Mouse (Mus musculus): ENCODE data around the gene Ifitm5. TPM values are rescaled to one million over a fixed set of nuclear protein-coding genes. Genes with fewer than 3 reads are reported as not detected.
A peak's percentile ranks its signal among the peaks of the same experiment; 100 is the strongest.

Gene Ifitm5
- polyA plus RNA-seq, 1 experiment from 2014 or later = 1.4 TPM

DNA sequence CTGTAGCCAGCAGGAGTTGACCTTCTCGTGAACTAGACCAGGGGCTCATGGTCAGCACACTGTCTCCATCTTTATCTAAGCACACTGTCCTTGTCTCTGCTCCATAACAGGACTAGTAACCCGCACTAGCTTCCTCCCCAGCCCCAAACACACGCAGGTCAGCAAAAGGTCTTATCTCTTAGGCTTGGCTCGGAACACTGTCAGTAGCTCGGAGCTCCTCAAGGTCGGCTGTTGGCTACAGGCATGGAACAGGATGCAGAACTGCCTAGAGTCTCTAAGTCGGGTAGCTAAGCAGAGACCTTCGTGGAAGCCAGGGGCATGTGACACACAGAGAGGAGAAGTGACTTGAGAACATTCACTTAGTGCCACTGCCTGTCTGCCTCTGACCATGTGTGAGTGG is 1.9 kb downstream of the Ifitm5 start:
- H3K36me3 ChIP-seq (ENCODE audit: control insufficient read depth, insufficient read depth, low read length) = peaks cover 2% of the 10 kb centered on the region; the same call in 1 of the 2 replicates
- no peak overlapping the region for H3K27ac ChIP-seq (ENCODE audit: low read depth, low read length)
- H3K4me2 ChIP-seq (ENCODE audit: low read depth) = no peak overlapping the region
- no peaks in the 10 kb centered on the region for H3K9me3 ChIP-seq (ENCODE audit: control insufficient read depth, low read length)
- H3K4me3 ChIP-seq (ENCODE audit: low read depth, low read length) = no peak overlapping the region
- H3K9ac ChIP-seq (ENCODE audit: low read length) = no peak overlapping the region
- no peak for ATAC-seq (ENCODE audit: insufficient read depth, low FRiP score, low TSS enrichment)
- DNase-seq (ENCODE audit: low spot score) = no peak
- H3K4me1 ChIP-seq (ENCODE audit: control insufficient read depth, insufficient read depth, low read length) = 0 out of 2 replicates have a peak, but pooled peaks cover 7% of the 10 kb centered on the region
- no peaks in the 10 kb centered on the region for H3K27me3 ChIP-seq (ENCODE audit: control insufficient read depth, insufficient read depth, low read length)
- 91% methylated on average over 8 of the region's 8 CpGs for WGBS

DNA sequence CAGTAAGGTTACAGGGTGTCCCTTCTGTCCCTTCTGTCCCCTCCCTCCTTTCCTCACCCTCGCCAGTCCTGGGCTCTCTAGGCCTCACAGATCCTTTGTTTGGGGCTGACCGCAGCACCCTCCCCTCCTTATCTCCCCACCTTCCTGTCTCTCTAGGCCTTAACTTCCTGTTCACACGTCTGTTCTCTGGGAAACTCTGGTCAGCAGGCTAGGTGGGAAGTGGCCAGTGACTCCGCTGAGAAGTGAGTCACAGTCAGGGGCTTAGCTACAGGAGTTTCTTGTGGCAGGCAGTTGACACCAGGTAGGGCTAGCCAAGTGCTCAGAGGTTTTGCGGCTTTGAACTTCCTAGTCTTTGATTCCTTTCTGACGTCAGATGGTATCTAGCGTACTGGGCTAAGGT is 3.1 kb downstream of the Ifitm5 start:
- Histone ChIP-seq H3K36me3 (ENCODE audit: control insufficient read depth, insufficient read depth, low read length) (peaks cover 2% of the 10 kb centered on the region; the same call in 1 of the 2 replicates), H3K27ac (ENCODE audit: low read depth, low read length) (no peak overlapping the region), H3K4me1 (ENCODE audit: control insufficient read depth, insufficient read depth, low read length) (peaks cover 9% of the 10 kb centered on the region), H3K4me2 (ENCODE audit: low read depth) (no peak overlapping the region), H3K4me3 (ENCODE audit: low read depth, low read length) (no peak overlapping the region), H3K9me3 (ENCODE audit: control insufficient read depth, low read length) (no peaks in the 10 kb centered on the region), H3K27me3 (ENCODE audit: control insufficient read depth, insufficient read depth, low read length) (no peaks in the 10 kb centered on the region), H3K9ac (ENCODE audit: low read length) (no peak overlapping the region)
- no peak for ATAC-seq (ENCODE audit: insufficient read depth, low FRiP score, low TSS enrichment)
- 64% methylated on average over 7 of the region's 7 CpGs for WGBS
- DNase-seq (ENCODE audit: low spot score) = no peak

DNA sequence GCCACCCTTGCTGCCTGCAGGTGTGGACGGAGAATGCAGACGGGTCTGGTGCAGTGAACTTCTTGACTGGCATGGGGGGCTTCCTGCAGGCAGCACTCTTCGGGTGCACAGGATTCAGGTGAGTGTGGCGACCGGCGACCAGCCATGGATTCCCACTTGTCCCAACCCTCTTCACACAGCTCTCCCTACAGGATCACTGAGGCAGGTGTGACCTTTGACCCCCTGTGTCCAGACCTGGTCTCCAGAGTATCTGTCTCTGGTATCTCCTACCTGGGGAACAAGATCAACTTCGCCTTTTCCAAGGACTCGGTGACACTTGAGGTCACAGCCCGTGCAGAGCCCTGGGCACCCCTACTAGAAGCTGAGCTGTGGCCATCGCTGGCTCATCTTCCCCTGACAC is 3.8 kb downstream of the Ifitm5 start:
- Histone ChIP-seq H3K4me1 (ENCODE audit: control insufficient read depth, insufficient read depth, low read length) (peaks cover 10% of the 10 kb centered on the region), H3K27ac (ENCODE audit: low read depth, low read length) (no peak overlapping the region), H3K4me2 (ENCODE audit: low read depth) (no peak overlapping the region), H3K4me3 (ENCODE audit: low read depth, low read length) (no peak overlapping the region), H3K9ac (ENCODE audit: low read length) (no peak overlapping the region), H3K9me3 (ENCODE audit: control insufficient read depth, low read length) (no peaks in the 10 kb centered on the region), H3K27me3 (ENCODE audit: control insufficient read depth, insufficient read depth, low read length) (no peaks in the 10 kb centered on the region), H3K36me3 (ENCODE audit: control insufficient read depth, insufficient read depth, low read length) (peaks cover 2% of the 10 kb centered on the region; the same call in 1 of the 2 replicates)
- 91% methylated on average over 10 of the region's 10 CpGs for WGBS
- DNase-seq (ENCODE audit: low spot score) = no peak
- ATAC-seq (ENCODE audit: insufficient read depth, low FRiP score, low TSS enrichment) = no peak

DNA sequence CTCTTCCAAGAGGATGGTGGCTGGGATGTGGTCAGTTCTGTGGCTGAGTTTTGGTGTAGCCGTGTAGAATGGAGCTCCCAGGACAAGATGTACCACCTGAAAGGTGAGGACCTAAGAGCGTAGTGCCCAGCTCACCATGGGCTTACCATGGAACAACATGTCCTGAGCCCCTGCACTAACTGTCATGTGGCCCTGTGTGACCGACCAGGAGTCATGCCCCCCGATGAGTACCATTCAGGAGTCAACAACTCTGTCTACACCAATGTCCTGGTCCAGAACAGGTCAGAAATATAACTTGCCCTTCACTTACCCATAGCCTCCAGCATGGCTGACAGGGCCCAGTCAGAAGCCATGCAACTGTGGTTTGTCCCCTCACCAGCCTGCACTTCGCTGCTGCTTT is 4.8 kb downstream of the Ifitm5 start:
- H3K36me3 ChIP-seq (ENCODE audit: control insufficient read depth, insufficient read depth, low read length) = peaks cover 2% of the 10 kb centered on the region; the same call in 1 of the 2 replicates
- H3K4me2 ChIP-seq (ENCODE audit: low read depth) = no peak overlapping the region
- no peak for ATAC-seq (ENCODE audit: insufficient read depth, low FRiP score, low TSS enrichment)
- no peaks in the 10 kb centered on the region for H3K27me3 ChIP-seq (ENCODE audit: control insufficient read depth, insufficient read depth, low read length)
- no peak for DNase-seq (ENCODE audit: low spot score)
- H3K9ac ChIP-seq (ENCODE audit: low read length) = no peak overlapping the region
- H3K27ac ChIP-seq (ENCODE audit: low read depth, low read length) = no peak overlapping the region
- H3K4me1 ChIP-seq (ENCODE audit: control insufficient read depth, insufficient read depth, low read length) = peaks cover 8% of the 10 kb centered on the region
- no peak overlapping the region for H3K4me3 ChIP-seq (ENCODE audit: low read depth, low read length)
- no peaks in the 10 kb centered on the region for H3K9me3 ChIP-seq (ENCODE audit: control insufficient read depth, low read length)
- WGBS = 90% methylated on average over 5 of the region's 5 CpGs

DNA sequence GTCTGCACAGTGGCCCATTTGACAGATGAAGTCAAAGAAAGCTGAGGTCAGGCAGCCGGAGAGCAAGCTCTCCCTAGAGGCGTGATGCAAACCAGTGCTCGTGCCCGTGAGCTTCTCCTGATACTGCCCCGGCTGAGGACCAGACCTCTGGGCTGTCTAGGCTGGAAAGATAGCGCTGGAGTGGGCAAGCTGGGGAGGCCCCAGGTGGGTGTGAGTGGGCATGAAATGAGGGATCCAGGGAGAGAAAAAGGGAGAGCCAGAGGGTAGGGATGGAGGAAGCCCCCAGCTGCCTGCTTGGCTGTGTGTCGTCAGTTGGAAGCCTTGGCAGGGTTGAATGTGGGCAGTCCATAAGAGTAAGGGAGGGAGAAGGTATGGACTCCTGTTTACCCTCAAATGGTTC is 5.9 kb downstream of the Ifitm5 start:
- H3K27me3 ChIP-seq (ENCODE audit: control insufficient read depth, insufficient read depth, low read length) = no peaks in the 10 kb centered on the region
- H3K4me2 ChIP-seq (ENCODE audit: low read depth) = no peak overlapping the region
- ATAC-seq (ENCODE audit: insufficient read depth, low FRiP score, low TSS enrichment) = no peak
- no peak overlapping the region for H3K9ac ChIP-seq (ENCODE audit: low read length)
- H3K27ac ChIP-seq (ENCODE audit: low read depth, low read length) = no peak overlapping the region
- H3K9me3 ChIP-seq (ENCODE audit: control insufficient read depth, low read length) = no peaks in the 10 kb centered on the region
- H3K4me3 ChIP-seq (ENCODE audit: low read depth, low read length) = no peak overlapping the region
- no peak for DNase-seq (ENCODE audit: low spot score)
- H3K36me3 ChIP-seq (ENCODE audit: control insufficient read depth, insufficient read depth, low read length) = peaks cover 2% of the 10 kb centered on the region; the same call in 1 of the 2 replicates
- peaks cover 10% of the 10 kb centered on the region for H3K4me1 ChIP-seq (ENCODE audit: control insufficient read depth, insufficient read depth, low read length)
- WGBS = 89% methylated on average over 7 of the region's 7 CpGs

DNA sequence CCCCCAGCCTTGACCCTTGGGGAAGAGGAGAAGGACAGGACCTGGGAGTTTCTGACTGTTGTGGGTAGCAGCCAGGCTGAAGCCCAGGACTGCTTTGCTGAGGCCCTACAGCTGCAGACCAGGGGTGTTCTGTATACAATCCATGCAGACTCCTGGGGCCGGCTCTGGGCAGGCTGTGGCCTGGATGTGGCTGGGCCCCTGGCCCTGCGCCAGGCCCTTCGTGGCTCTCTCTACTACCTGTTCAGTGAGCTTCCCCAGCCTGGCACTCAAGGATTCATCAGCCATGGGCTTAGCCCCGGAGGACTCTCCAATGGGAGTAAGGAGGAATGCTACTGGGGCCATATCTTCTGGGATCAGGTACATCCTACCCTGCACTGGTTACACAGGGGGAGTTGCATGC is 6.7 kb downstream of the Ifitm5 start:
- DNase-seq (ENCODE audit: low spot score) (no peak), ATAC-seq (ENCODE audit: insufficient read depth, low FRiP score, low TSS enrichment) (no peak)
- 94% methylated on average over 4 of the region's 4 CpGs for WGBS
- H3K27ac ChIP-seq (ENCODE audit: low read depth, low read length) = no peak overlapping the region
- no peaks in the 10 kb centered on the region for H3K9me3 ChIP-seq (ENCODE audit: control insufficient read depth, low read length)
- no peak overlapping the region for H3K4me2 ChIP-seq (ENCODE audit: low read depth)
- no peak overlapping the region for H3K9ac ChIP-seq (ENCODE audit: low read length)
- H3K36me3 ChIP-seq (ENCODE audit: control insufficient read depth, insufficient read depth, low read length) = peaks cover 2% of the 10 kb centered on the region; the same call in 1 of the 2 replicates
- peaks cover 10% of the 10 kb centered on the region for H3K4me1 ChIP-seq (ENCODE audit: control insufficient read depth, insufficient read depth, low read length)
- H3K4me3 ChIP-seq (ENCODE audit: low read depth, low read length) = no peak overlapping the region
- H3K27me3 ChIP-seq (ENCODE audit: control insufficient read depth, insufficient read depth, low read length) = no peaks in the 10 kb centered on the region

DNA sequence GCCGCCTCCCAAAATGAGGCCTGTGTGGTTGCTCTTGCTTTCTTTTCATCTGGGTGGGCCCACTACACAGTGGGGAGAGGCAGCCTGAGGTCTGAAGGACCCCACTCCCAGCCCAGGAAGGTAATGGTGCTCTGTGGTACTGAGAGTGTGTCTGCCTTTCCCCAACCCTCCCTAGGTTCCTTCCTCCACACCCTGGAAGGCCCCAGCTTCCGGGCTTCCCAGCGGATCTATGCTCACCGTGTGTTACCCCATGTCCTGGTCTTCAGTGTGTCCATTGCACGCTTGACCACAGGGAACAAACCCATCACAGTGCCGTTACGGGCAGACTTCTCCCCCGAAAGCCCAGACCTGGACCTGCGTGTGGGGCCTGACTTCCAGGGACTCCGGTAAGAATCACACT is 7.3 kb downstream of the Ifitm5 start:
- Histone ChIP-seq H3K4me1 (ENCODE audit: control insufficient read depth, insufficient read depth, low read length) (peaks cover 10% of the 10 kb centered on the region), H3K9ac (ENCODE audit: low read length) (no peak overlapping the region), H3K4me3 (ENCODE audit: low read depth, low read length) (no peak overlapping the region), H3K27me3 (ENCODE audit: control insufficient read depth, insufficient read depth, low read length) (no peaks in the 10 kb centered on the region), H3K9me3 (ENCODE audit: control insufficient read depth, low read length) (no peaks in the 10 kb centered on the region), H3K27ac (ENCODE audit: low read depth, low read length) (no peak overlapping the region), H3K4me2 (ENCODE audit: low read depth) (no peak overlapping the region), H3K36me3 (ENCODE audit: control insufficient read depth, insufficient read depth, low read length) (peaks cover 1% of the 10 kb centered on the region; the same call in 1 of the 2 replicates)
- WGBS = 93% methylated on average over 10 of the region's 10 CpGs
- DNase-seq (ENCODE audit: low spot score) = no peak
- ATAC-seq (ENCODE audit: insufficient read depth, low FRiP score, low TSS enrichment) = no peak

DNA sequence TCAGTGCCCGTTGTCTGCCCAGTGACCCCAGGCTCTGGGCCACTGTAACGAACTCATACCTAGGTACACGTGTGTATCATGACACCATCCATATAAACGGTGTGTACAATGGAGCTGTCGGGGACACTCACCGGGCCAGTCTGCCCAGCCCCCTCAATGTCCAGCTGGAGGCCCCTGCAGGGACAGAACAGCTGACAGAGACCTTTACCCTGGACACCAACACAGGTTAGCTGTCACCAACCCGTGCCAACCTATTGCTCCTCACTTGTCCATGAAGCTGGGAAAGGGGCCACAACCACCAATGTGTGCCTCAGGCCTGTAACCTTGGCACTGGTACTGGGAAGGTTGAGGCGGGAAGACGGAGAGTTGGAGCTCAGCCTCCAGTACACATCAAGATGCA is 7.8 kb downstream of the Ifitm5 start:
- Histone ChIP-seq H3K9ac (ENCODE audit: low read length) (peak overlapping the region; percentile 59), H3K4me1 (ENCODE audit: control insufficient read depth, insufficient read depth, low read length) (peaks cover 10% of the 10 kb centered on the region)

DNA sequence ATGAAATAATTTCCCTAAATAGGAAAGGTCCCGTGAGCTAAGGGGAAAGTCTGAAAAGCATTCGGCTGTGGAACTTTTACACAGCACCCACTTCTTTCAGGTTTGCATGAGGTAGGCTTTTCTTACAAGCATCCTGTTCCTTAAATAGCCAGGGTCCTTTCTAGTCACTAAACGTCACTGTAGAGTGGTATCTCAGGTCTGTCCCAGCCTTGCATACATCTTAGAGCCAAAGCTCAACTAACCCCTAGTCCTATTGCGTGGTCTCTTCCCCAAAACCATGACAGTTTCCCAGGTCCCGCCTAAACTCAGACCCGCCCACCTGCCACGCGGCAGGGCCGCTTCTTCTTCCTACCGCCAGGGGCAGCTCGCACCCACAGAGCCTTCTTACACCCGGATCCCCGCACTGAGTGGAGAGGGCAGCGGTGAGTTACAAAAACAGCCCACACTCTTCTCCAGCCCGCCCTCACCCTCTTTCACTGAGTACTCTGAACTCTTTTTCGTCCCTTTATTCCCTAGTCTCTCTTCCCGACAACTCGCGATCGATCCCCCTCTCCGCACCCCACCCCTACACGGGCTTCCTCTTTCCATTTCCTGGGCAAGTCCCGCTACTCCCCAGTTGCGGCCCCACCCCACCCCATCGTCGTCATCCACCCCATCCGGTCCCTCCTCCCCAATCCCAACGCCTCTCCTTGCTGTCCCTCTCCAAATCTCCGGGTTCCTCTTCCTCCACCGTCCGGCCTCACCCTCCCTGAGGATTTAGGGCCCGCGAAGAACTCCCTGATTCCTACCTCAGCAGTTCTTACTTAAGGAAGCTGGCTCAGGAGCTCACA is 8.7 kb downstream of the Ifitm5 start, which contains the start of gene Pgghg:
Gene Pgghg (plus strand): TSS at position 170 of the 830 bp plus-strand sequence.
- peak; percentile 85 for ATAC-seq (ENCODE audit: insufficient read depth, low FRiP score, low TSS enrichment)

More for the DNA sequence above, 7.8 kb downstream of the Ifitm5 start:
- no peaks in the 10 kb centered on the region for H3K9me3 ChIP-seq (ENCODE audit: control insufficient read depth, low read length)
- WGBS = 67% methylated on average over 9 of the region's 9 CpGs
- H3K4me3 ChIP-seq (ENCODE audit: low read depth, low read length) = peak overlapping the region; percentile 42
- no peaks in the 10 kb centered on the region for H3K27me3 ChIP-seq (ENCODE audit: control insufficient read depth, insufficient read depth, low read length)
- DNase-seq (ENCODE audit: low spot score) = no peak
- peak overlapping the region; percentile 57 for H3K4me2 ChIP-seq (ENCODE audit: low read depth)
- ATAC-seq (ENCODE audit: insufficient read depth, low FRiP score, low TSS enrichment) = no peak
- H3K36me3 ChIP-seq (ENCODE audit: control insufficient read depth, insufficient read depth, low read length) = no peaks in the 10 kb centered on the region; the same call in 1 of the 2 replicates
- H3K27ac ChIP-seq (ENCODE audit: low read depth, low read length) = no peak overlapping the region

More for the DNA sequence above, 8.7 kb downstream of the Ifitm5 start, which contains the start of gene Pgghg:
- 4% methylated on average over 33 of the region's 33 CpGs for WGBS
- Histone ChIP-seq H3K27me3 (ENCODE audit: control insufficient read depth, insufficient read depth, low read length) (no peaks in the 10 kb centered on the region), H3K9ac (ENCODE audit: low read length) (peak within 1 kb of the TSS; percentile 59), H3K9me3 (ENCODE audit: control insufficient read depth, low read length) (no peaks in the 10 kb centered on the region), H3K4me3 (ENCODE audit: low read depth, low read length) (peak within 1 kb of the TSS; percentile 42), H3K4me2 (ENCODE audit: low read depth) (peak within 1 kb of the TSS; percentile 57), H3K4me1 (ENCODE audit: control insufficient read depth, insufficient read depth, low read length) (peaks cover 10% of the 10 kb centered on the region), H3K27ac (ENCODE audit: low read depth, low read length) (peak within 1 kb of the TSS; percentile 3; the same call in 1 of the 2 replicates), H3K36me3 (ENCODE audit: control insufficient read depth, insufficient read depth, low read length) (no peaks in the 10 kb centered on the region; the same call in 1 of the 2 replicates)
- DNase-seq (ENCODE audit: low spot score) = peak; percentile 90

All from neural tube, embryonic 11.5 days (tissue).